Mouse (Mus musculus) forebrain, embryonic 11.5 days (tissue): ENCODE measurements at regions not wholly inside any gene's neighbourhood (a gene's known extent, or its start where the extent isn't known, plus 50 kb on each side); places are given as distances from the start of the nearest gene placed in this dataset.

Experiments used
- ATAC-seq: fragments of 200-750 bp; cut with Nextera tagmentation; replicated peaks from 2 replicates; pipeline ENCODE4 v1.8.0; 2017; ENCODE audit warnings: moderate TSS enrichment; ENCODE audit not compliant: low FRiP score
- DNase-seq: peaks from one replicate; pipeline ENCODE4 v3.0.0-alpha.2; 2017; ENCODE audit warnings: low spot score
- H3K27ac ChIP-seq: fragments of 300-500 bp; sonication (generic); 2 replicates; pipeline ENCODE4 v1.5.1; 2014; ENCODE audit warnings: low read depth, low read length
- H3K27me3 ChIP-seq: fragments of 300-500 bp; sonication (generic); 2 replicates; pipeline ENCODE4 v1.6.1; 2014; ENCODE audit warnings: mild to moderate bottlenecking, low read length, mixed read lengths; ENCODE audit not compliant: control insufficient read depth, insufficient read depth
- H3K36me3 ChIP-seq: fragments of 300-500 bp; sonication (generic); 2 replicates; pipeline ENCODE4 v1.6.1; 2014; ENCODE audit warnings: mild to moderate bottlenecking, low read length, moderate library complexity, mixed read lengths; ENCODE audit not compliant: control insufficient read depth, insufficient read depth
- H3K4me1 ChIP-seq: fragments of 300-500 bp; sonication (generic); replicated peaks from 2 replicates; pipeline ENCODE4 v1.6.1; 2014; ENCODE audit warnings: low read length, mixed read lengths; ENCODE audit not compliant: control insufficient read depth, insufficient read depth
- H3K4me2 ChIP-seq: fragments of 300-500 bp; sonication (generic); 2 replicates; pipeline ENCODE4 v1.6.1; 2014; ENCODE audit warnings: low read depth, mild to moderate bottlenecking, low read length, moderate library complexity, mixed read lengths; ENCODE audit not compliant: severe bottlenecking
- H3K4me3 ChIP-seq: fragments of 300-500 bp; sonication (generic); 2 replicates; pipeline ENCODE4 v1.5.1; 2014; ENCODE audit warnings: low read depth, low read length
- H3K9ac ChIP-seq: fragments of 300-500 bp; sonication (generic); 2 replicates; pipeline ENCODE4 v1.6.1; 2014; ENCODE audit warnings: low read length
- H3K9me3 ChIP-seq: fragments of 300-500 bp; sonication (generic); 2 replicates; pipeline ENCODE4 v1.6.1; 2016; ENCODE audit warnings: low read length, mixed read lengths; ENCODE audit not compliant: control insufficient read depth
- WGBS: fragments of 180-500 bp; shearing (Covaris S2); extraction: QIAGEN DNeasy Blood & Tissue Kit; methylation state at CpG from one replicate; pipeline ENCODE4 v1.1.7; 2014; 5-methylcytosine and 5-hydroxymethylcytosine counted together

DNA sequence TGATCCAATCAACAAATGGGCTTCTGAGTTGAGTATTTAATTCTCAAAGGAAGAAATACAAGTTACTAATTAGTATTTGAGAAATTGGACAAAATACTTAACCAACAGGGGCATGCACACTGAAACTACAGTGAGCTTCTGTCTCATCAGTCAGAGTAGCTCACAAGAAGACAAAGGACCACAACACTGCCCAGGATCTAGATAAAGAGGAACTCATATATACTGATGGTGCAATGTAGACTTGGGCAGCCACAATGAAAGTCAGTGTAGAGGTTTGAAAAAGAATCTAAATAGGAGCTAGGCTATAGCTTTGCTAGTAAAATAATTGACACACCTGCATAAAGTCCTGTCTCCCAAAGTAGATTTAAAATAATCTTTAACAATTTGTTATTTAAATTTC is 198.5 kb downstream of the Ahr start:
- Histone ChIP-seq H3K4me3 (no peak overlapping the region), H3K4me1 (no peaks in the 10 kb centered on the region), H3K27ac (no peak overlapping the region), H3K36me3 (no peaks in the 10 kb centered on the region), H3K27me3 (no peaks in the 10 kb centered on the region), H3K9me3 (no peaks in the 10 kb centered on the region), H3K4me2 (no peak overlapping the region), H3K9ac (no peak overlapping the region)
- DNase-seq (no peak), ATAC-seq (no peak)

DNA sequence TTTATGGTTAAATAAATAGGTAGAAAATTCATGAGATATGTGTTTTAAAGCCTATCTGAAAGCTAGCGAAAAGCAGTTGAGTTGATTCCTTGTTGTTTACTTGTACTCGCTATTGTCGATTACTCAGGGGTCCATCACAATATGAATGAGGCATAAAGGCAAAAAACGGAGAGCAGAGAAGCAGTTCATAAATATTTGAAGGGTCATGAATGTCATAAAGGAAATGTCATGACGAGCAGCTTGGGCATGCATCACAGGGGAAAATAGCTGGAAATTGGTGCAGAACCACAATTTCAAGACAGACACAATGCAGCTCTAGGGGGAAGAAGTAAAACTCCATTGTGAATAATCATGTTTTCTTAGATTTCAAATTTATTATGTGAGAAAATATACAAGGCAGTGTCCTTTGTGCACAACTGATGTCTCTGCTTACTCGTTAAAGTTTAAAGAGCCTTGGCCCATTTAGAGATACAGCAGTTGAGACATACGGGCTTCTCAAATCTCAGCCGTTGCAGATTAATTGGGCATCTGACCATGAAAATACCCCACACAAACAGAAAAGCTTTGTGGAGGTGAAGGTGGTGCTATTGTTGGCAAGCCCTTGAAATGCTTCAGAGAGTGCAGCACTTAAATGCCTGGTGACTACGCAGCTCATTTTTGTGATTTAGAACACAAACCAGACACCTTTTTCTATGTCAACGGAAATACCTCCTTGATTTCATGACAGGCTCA is 200.3 kb downstream of the Ahr start:
- H3K9me3 ChIP-seq: no peaks in the 10 kb centered on the region
- no peak overlapping the region for H3K4me3 ChIP-seq
- no peak overlapping the region for H3K9ac ChIP-seq
- ATAC-seq: no peak
- no peak overlapping the region for H3K4me2 ChIP-seq
- no peak overlapping the region for H3K27ac ChIP-seq
- no peaks in the 10 kb centered on the region for H3K27me3 ChIP-seq
- H3K4me1 ChIP-seq: no peaks in the 10 kb centered on the region
- 65% methylated on average over 10 of the region's 10 CpGs for WGBS
- no peaks in the 10 kb centered on the region for H3K36me3 ChIP-seq
- DNase-seq: no peak

DNA sequence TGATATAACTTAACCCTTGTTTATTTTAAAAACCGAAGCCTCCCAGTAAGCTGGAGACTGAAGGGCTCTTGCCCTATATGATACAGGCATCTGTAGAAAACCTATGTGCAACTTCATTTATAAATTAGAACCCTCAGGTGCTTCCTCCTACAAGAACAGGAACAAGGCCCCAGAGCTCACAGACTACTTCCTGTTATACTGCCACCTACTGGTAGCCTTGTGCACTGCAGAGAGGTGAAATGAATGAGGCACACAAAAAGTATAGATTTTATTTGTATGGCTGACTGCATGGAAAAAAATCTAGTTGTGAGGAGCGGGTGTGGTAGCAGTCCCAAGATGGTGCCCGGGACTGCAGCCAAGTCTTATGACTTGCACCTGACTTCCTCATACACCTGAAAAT is 203.5 kb downstream of the Ahr start:
- Histone ChIP-seq H3K9ac (no peak overlapping the region), H3K4me1 (no peaks in the 10 kb centered on the region), H3K4me3 (no peak overlapping the region), H3K4me2 (no peak overlapping the region), H3K27me3 (no peaks in the 10 kb centered on the region), H3K9me3 (no peaks in the 10 kb centered on the region), H3K27ac (no peak overlapping the region), H3K36me3 (no peaks in the 10 kb centered on the region)
- WGBS: 91% methylated on average over 3 of the region's 3 CpGs
- DNase-seq (no peak), ATAC-seq (no peak)

DNA sequence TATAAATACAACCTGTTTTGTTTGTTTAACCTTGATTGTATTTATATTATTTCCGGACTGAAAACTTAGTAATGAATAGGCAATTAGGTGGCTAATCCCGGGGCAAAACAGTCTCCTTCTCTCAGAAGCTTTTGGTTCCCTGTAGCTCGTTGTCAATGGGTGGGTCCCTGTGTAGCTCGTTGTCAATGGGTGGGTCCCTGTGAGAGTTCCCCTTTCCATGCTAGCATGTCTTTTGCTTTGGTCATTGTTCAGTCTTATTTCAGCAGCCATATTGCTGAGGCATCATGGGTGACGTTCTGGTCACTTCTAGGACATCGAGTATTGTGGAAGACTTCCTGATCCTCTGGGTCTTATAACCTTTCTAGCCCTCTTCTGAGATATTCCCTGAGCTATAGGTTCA is 205.1 kb downstream of the Ahr start:
- no peak overlapping the region for H3K9ac ChIP-seq
- no peak overlapping the region for H3K4me3 ChIP-seq
- H3K36me3 ChIP-seq: no peaks in the 10 kb centered on the region
- 71% methylated on average over 6 of the region's 6 CpGs for WGBS
- no peak for DNase-seq
- H3K4me1 ChIP-seq: no peaks in the 10 kb centered on the region
- H3K27ac ChIP-seq: no peak overlapping the region
- no peak overlapping the region for H3K4me2 ChIP-seq
- no peaks in the 10 kb centered on the region for H3K27me3 ChIP-seq
- H3K9me3 ChIP-seq: no peaks in the 10 kb centered on the region
- ATAC-seq: no peak

DNA sequence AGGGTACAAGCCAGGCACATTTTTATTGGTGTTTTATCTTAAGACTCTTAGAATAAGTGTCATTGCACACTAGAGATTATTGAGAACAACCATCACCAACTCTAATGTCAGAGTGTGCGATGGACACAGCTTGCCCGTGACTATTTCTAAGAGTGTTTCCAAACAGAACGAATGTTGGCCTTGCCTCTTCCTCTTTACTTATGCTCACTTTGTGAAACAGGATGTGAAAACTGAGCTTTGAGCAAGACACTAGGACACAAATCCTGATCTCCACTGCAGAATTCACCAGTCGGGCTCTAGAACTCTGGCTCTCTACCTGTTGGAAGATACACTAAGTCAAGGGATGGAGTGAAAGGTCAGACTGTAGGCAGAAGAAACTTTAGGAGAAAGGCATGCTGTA is 215.3 kb downstream of the Ahr start:
- ATAC-seq: no peak

DNA sequence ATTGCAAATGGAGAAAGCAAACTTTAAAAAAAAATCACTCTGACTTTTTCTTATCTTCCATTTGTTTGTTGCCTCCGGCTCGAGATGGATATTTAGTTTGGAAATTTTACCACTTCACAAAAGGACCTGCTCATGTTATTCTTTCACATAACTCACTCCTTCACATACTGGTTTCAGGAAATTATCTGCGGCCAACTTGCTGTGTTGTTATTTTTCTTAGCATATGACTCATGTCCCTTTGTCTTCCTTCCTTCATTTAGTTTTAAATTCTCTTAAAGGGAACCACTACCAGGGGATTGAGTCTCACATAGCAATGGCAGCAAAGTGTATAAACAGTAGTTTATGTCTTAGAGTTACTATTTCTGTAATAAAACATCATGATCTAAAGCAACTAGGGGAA is 217.8 kb downstream of the Ahr start:
- DNase-seq: no peak
- no peak for ATAC-seq
- 72% methylated on average over 3 of the region's 3 CpGs for WGBS

More for the DNA sequence above, 215.3 kb downstream of the Ahr start:
- Histone ChIP-seq H3K4me2 (no peak overlapping the region), H3K27me3 (no peaks in the 10 kb centered on the region), H3K36me3 (no peaks in the 10 kb centered on the region), H3K4me3 (no peak overlapping the region), H3K9ac (no peak overlapping the region), H3K27ac (no peak overlapping the region), H3K9me3 (no peaks in the 10 kb centered on the region), H3K4me1 (no peaks in the 10 kb centered on the region)
- WGBS: 90% methylated on average over 4 of the region's 4 CpGs
- DNase-seq: no peak

DNA sequence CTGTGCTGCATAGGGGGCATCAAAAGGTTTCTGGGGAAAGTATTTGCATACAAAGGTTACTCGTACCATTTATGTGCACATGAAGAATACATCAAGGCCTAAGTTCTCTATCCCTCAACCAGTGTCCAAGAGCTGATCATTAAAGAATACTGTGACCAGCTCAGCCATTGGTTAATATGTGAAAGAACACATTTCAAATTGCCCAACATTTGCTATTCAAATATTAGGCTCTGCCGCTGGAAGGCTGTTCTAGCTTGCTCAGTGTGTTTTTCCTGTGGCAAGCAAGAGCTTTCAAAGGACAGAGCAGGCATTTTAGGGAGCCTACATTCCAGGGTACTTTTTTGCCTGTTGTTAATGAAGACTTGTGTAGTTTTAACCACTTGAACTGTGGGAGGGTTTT is 220.8 kb downstream of the Ahr start:
- H3K27me3 ChIP-seq: no peaks in the 10 kb centered on the region
- H3K4me2 ChIP-seq: no peak overlapping the region
- H3K9ac ChIP-seq: no peak overlapping the region
- no peaks in the 10 kb centered on the region for H3K9me3 ChIP-seq
- no peaks in the 10 kb centered on the region for H3K36me3 ChIP-seq
- no peak overlapping the region for H3K4me3 ChIP-seq
- 80% methylated on average over 2 of the region's 2 CpGs for WGBS
- 0 out of 2 replicates have a peak, but pooled peaks cover 2% of the 10 kb centered on the region for H3K4me1 ChIP-seq
- ATAC-seq (no peak), DNase-seq (no peak)
- no peak overlapping the region for H3K27ac ChIP-seq

More for the DNA sequence above, 217.8 kb downstream of the Ahr start:
- Histone ChIP-seq H3K9me3 (no peaks in the 10 kb centered on the region), H3K4me1 (0 out of 2 replicates have a peak, but pooled peaks cover 2% of the 10 kb centered on the region), H3K4me3 (no peak overlapping the region), H3K27me3 (no peaks in the 10 kb centered on the region), H3K36me3 (no peaks in the 10 kb centered on the region), H3K27ac (no peak overlapping the region), H3K4me2 (no peak overlapping the region), H3K9ac (no peak overlapping the region)

DNA sequence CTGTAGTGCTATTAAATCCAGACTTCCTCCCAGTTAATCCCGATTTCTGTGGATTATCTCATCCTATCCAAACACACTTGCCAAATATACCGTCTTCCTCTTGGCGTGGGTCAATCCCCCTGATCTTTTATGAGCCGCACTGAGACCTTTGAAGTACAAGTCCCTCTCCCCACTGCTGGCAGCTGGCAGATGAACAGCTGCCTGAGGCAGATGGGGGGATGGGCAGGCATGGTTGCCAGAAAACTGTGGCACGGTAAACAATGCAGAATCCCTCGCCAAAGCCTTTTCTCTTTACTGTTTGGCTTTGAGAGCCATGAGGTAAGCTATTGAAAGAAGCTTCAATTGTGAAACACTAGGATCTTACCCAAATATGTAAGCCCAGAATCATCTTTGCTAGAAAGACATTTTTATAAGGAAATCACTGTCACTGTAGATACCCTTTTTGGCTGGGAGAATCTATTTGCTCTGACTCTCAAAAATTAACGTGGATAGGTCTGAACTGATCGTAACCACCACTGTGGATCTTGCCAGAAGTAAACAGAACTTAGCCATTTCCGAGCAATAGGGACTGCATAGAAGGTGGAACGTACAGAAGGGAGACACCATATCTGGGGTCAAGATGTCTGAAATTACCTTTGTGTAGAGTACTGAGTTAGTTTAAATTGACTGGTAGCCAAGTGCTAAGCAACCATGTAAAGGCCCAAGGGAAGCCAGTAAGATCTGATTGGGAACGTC is 221.5 kb downstream of the Ahr start:
- DNase-seq: peak; percentile 52
- Histone ChIP-seq H3K27me3 (no peaks in the 10 kb centered on the region), H3K4me1 (0 out of 2 replicates have a peak, but pooled peaks cover 2% of the 10 kb centered on the region), H3K4me2 (no peak overlapping the region), H3K9me3 (no peaks in the 10 kb centered on the region), H3K4me3 (no peak overlapping the region), H3K27ac (no peak overlapping the region), H3K36me3 (no peaks in the 10 kb centered on the region), H3K9ac (no peak overlapping the region)
- peak; percentile 64; the same call in 1 of the 2 replicates for ATAC-seq
- WGBS: 56% methylated on average over 11 of the region's 11 CpGs

DNA sequence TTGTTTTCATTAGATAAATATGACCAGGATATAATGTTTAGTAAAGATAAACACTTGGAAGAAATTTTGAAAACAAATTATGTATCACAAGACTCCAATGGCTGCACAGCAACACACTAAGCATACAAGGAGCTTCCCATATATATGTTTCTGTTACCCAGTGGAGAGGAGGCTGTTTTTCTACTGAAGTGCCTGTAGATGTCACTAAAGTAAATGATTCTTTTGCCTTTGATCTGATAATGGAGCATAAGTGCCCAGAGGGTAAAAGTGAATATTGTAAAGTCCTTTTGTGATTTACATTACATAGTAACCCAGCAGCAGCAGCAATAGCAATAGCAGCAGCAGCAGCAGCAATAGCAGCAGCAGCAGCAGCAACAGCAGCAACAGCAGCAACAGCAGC is 226.3 kb downstream of the Ahr start:
- no peak overlapping the region for H3K4me3 ChIP-seq
- no peak overlapping the region for H3K27ac ChIP-seq
- no peaks in the 10 kb centered on the region for H3K9me3 ChIP-seq
- DNase-seq (no peak), ATAC-seq (no peak)
- H3K4me2 ChIP-seq: no peak overlapping the region
- 0 out of 2 replicates have a peak, but pooled peaks cover 1% of the 10 kb centered on the region for H3K4me1 ChIP-seq
- no peak overlapping the region for H3K9ac ChIP-seq
- H3K36me3 ChIP-seq: no peaks in the 10 kb centered on the region
- no peaks in the 10 kb centered on the region for H3K27me3 ChIP-seq
